21 mouse cellular contexts compared by ENCODE assay signal in genomic region chr4:123152003-123152402, GRCm38 (mm10). TPM values are rescaled to one million over a fixed set of nuclear protein-coding genes. Genes with fewer than 3 reads are reported as not detected.
DNase-seq lines count a peak whose midpoint lies in the region; ATAC-seq and TF ChIP-seq lines count a peak whose summit lies in the region.
"Had no signal": no experiment of that assay in that cellular context is flagged by ENCODE, and none has a peak within 500 bp of the region (broad histone marks: within the 10 kb centered on the region; RNA-seq: fewer than 3 reads in every experiment).

No protein-coding gene starts in this region.

- H3K27ac ChIP-seq in kidney, postnatal 0 days = no peak overlapping the region
- H3K27ac ChIP-seq: embryonic facial prominence, embryonic 13.5 days; heart, embryonic 13.5 days; hindbrain, embryonic 12.5 days had no signal

- no peak overlapping the region for H3K9ac ChIP-seq in kidney, postnatal 0 days (ENCODE audit: low read depth, low read length)
- H3K9ac ChIP-seq: embryonic facial prominence, embryonic 13.5 days; heart, embryonic 13.5 days; hindbrain, embryonic 12.5 days had no signal

- no peak overlapping the region for H3K4me2 ChIP-seq in kidney, postnatal 0 days (ENCODE audit: low read length)
- H3K4me2 ChIP-seq: embryonic facial prominence, embryonic 13.5 days; heart, embryonic 13.5 days; hindbrain, embryonic 12.5 days had no signal

- peak; percentile 10; the same call in 1 of the 2 replicates for TF ChIP-seq CTCF in kidney, postnatal 0 days (IDR thresholded peaks at IDR 0.05; ENCODE audit: low read depth)
- peak; percentile 59 for TF ChIP-seq CTCF in E14TG2a.4 (conservative IDR thresholded peaks at IDR 0.05; ENCODE audit: low read length)

- H3K4me3 ChIP-seq in kidney, postnatal 0 days (replicated peaks; ENCODE audit: low read depth, low read length) = no peak overlapping the region
- no peak overlapping the region for H3K4me3 ChIP-seq in E14TG2a.4 (replicated peaks; ENCODE audit: low read length)
- H3K4me3 ChIP-seq: embryonic facial prominence, embryonic 13.5 days; heart, embryonic 13.5 days; hindbrain, embryonic 12.5 days had no signal

- DNase-seq in kidney, postnatal 0 days (ENCODE audit: low spot score) = no peak
- no peak for DNase-seq in kidney, postnatal 4 days
- DNase-seq in ES-CJ7 (ENCODE audit: low read depth, low spot score) (peak; percentile 31), ZHBTc4 (ENCODE audit: low read depth, low spot score) (peak; percentile 51)
- no peak for DNase-seq in adrenal gland, adult 18-20 months (ENCODE audit: low spot score in 2 of 2)
- DNase-seq in ovary, adult 18-20 months (ENCODE audit: low spot score) = no peak
- DNase-seq: adrenal gland, postnatal 14 days; cerebellum, adult 11-12 months; cerebellum, adult 9-10 months; cerebellum, postnatal 25 days; gastrocnemius, postnatal 14 days; heart, postnatal 36 days; kidney, adult 18-20 months had no signal

- WGBS in kidney, postnatal 0 days = 82% methylated on average over 4 of the region's 4 CpGs

- H3K36me3 ChIP-seq in kidney, postnatal 0 days (ENCODE audit: insufficient read depth, low read length) = no peaks in the 10 kb centered on the region
- no peaks in the 10 kb centered on the region for H3K36me3 ChIP-seq in E14TG2a.4 (ENCODE audit: insufficient read depth, low read length)
- H3K36me3 ChIP-seq: embryonic facial prominence, embryonic 13.5 days; heart, embryonic 13.5 days; hindbrain, embryonic 12.5 days had no signal

- H3K4me1 ChIP-seq in kidney, postnatal 0 days (replicated peaks; ENCODE audit: insufficient read depth, low read length) = no peaks in the 10 kb centered on the region
- no peaks in the 10 kb centered on the region for H3K4me1 ChIP-seq in E14TG2a.4 (replicated peaks; ENCODE audit: low read depth, low read length)
- H3K4me1 ChIP-seq: embryonic facial prominence, embryonic 13.5 days; hindbrain, embryonic 12.5 days had no signal

- ATAC-seq in kidney, postnatal 0 days (replicated peaks; ENCODE audit: low FRiP score, low read depth) = no peak
- ATAC-seq: forebrain, embryonic 14.5 days; hindbrain, embryonic 16.5 days; inflammation-experienced regulatory T-cells, adult 6 months had no signal

- H3K9me3 ChIP-seq in kidney, postnatal 0 days (replicated peaks; ENCODE audit: low read length) = no peaks in the 10 kb centered on the region
- H3K9me3 ChIP-seq in E14TG2a.4 (ENCODE audit: low read length) = no peaks in the 10 kb centered on the region
- H3K9me3 ChIP-seq: embryonic facial prominence, embryonic 13.5 days; heart, embryonic 13.5 days; hindbrain, embryonic 12.5 days had no signal

- no peaks in the 10 kb centered on the region for H3K27me3 ChIP-seq in kidney, postnatal 0 days (ENCODE audit: insufficient read depth, low read length)
- H3K27me3 ChIP-seq in E14TG2a.4 (ENCODE audit: insufficient read depth, low read length) = peaks cover 7% of the 10 kb centered on the region; the same call in 1 of the 2 replicates
- H3K27me3 ChIP-seq: embryonic facial prominence, embryonic 13.5 days had no signal

RNA-seq across cellular contexts. Expression of gene Ppie, which starts 12.3 kb away (rescaled TPM):
- 76.9 and 82.8 TPM in 2 replicates for polyA plus RNA-seq in kidney, postnatal 0 days (2015; fragmentation: Nextera tagmentation; extraction: Ambion mirVana)
- 10 to 100 TPM; 47.4 to 53.0 TPM for total RNA-seq in adrenal gland, adult 18-20 months (2021)

RNA-seq across cellular contexts. Expression of gene Hpcal4, which starts 31.0 kb away (rescaled TPM):
- 3.7 and 3.8 TPM in 2 replicates for polyA plus RNA-seq in kidney, postnatal 0 days (2015; fragmentation: Nextera tagmentation; extraction: Ambion mirVana)
- total RNA-seq in adrenal gland, adult 18-20 months (2021) = 1 to 10 TPM; 3.4 to 3.5 TPM
- polyA plus RNA-seq: inflammation-experienced regulatory T-cells, adult 6 months had no signal

RNA-seq across cellular contexts. Expression of gene Oxct2b, which starts 35.9 kb away (rescaled TPM):
- polyA plus RNA-seq in kidney, postnatal 0 days (2015; fragmentation: Nextera tagmentation; extraction: Ambion mirVana) = 0.17 and 0.20 TPM in 2 replicates
- total RNA-seq in adrenal gland, adult 18-20 months (2021) = not detected
- total RNA-seq: adrenal gland, postnatal 14 days; gastrocnemius, postnatal 14 days; heart, postnatal 36 days had no signal
- polyA plus RNA-seq: embryonic facial prominence, embryonic 13.5 days; heart, postnatal 0 days; hindbrain, embryonic 12.5 days; inflammation-experienced regulatory T-cells, adult 6 months had no signal

RNA-seq across cellular contexts. Expression of gene Bmp8b, which starts 47.0 kb away (rescaled TPM):
- 0.34 and 0.38 TPM in 2 replicates for polyA plus RNA-seq in kidney, postnatal 0 days (2015; fragmentation: Nextera tagmentation; extraction: Ambion mirVana)
- under 1 TPM; 0.17 to 0.38 TPM for total RNA-seq in adrenal gland, adult 18-20 months (2021)
- total RNA-seq: adrenal gland, postnatal 14 days; gastrocnemius, postnatal 14 days; heart, postnatal 36 days had no signal
- polyA plus RNA-seq: inflammation-experienced regulatory T-cells, adult 6 months had no signal

RNA-seq across cellular contexts. Expression of gene Nt5c1a, which starts 49.3 kb away (rescaled TPM):
- polyA plus RNA-seq in kidney, postnatal 0 days (2015; fragmentation: Nextera tagmentation; extraction: Ambion mirVana) = 0.47 and 0.71 TPM in 2 replicates
- total RNA-seq in adrenal gland, adult 18-20 months (2021) = 10 to 100 TPM; 46.6 to 52.5 TPM
- polyA plus RNA-seq: embryonic facial prominence, embryonic 13.5 days; forebrain, embryonic 14.5 days; hindbrain, embryonic 12.5 days; inflammation-experienced regulatory T-cells, adult 6 months had no signal

Comparison
In these comparisons a context has a peak if more than half of its experiments do, and no peak if none do; other contexts are left out.
1. DNase-seq: peak in ES-CJ7 (single experiment) and ZHBTc4 (single experiment); none in kidney, postnatal 0 days (single experiment), kidney, postnatal 4 days (0 of 2), adrenal gland, adult 18-20 months (0 of 2) and ovary, adult 18-20 months (single experiment).